11 mouse cellular contexts compared by ENCODE assay signal in the genomic region with DNA sequence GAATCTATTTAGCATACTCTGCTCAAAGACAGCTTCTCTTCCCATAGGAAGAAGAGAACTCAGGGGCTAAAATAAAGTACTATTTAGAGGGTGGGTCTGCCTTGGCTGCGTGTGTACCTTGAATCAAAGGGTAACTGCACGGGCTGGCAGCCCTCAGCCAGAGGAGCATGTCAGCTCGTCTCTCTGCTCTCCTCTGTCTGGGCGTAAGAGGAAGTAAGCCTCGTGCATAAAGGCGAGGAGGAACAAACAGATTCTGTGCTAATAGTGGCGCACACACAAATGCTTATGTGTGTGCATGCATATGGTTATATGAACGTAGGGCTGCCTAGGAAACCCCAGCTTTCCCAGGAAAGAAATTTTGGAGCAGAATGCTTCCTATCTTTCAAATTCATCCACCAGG. TPM values are rescaled to one million over a fixed set of nuclear protein-coding genes. Genes with fewer than 3 reads are reported as not detected.
DNase-seq lines count a peak whose midpoint lies in the region; ATAC-seq and TF ChIP-seq lines count a peak whose summit lies in the region.
"Had no signal": no experiment of that assay in that cellular context is flagged by ENCODE, and none has a peak within 500 bp of the region (broad histone marks: within the 10 kb centered on the region; RNA-seq: fewer than 3 reads in every experiment).

No protein-coding gene starts in this region.

- H3K4me3 ChIP-seq in hindbrain, embryonic 15.5 days, result no peak overlapping the region
- H3K4me3 ChIP-seq in hindbrain, embryonic 13.5 days, result no peak overlapping the region
- H3K4me3 ChIP-seq in cortical plate, adult 2 months (ENCODE audit: insufficient read depth, low read length), result no peak overlapping the region
- H3K4me3 ChIP-seq: limb, embryonic 13.5 days had no signal

- no peak overlapping the region for H3K4me2 ChIP-seq in hindbrain, embryonic 15.5 days
- no peak overlapping the region for H3K4me2 ChIP-seq in hindbrain, embryonic 13.5 days
- H3K4me2 ChIP-seq: limb, embryonic 13.5 days had no signal

- no peak for ATAC-seq in hindbrain, embryonic 15.5 days (ENCODE audit: low FRiP score, low read depth)
- ATAC-seq in hindbrain, embryonic 13.5 days (ENCODE audit: low FRiP score), result no peak
- ATAC-seq: activated CD4-positive, CD25-positive, alpha-beta regulatory T cell, adult 4 months had no signal

- H3K4me1 ChIP-seq in hindbrain, embryonic 15.5 days (replicated peaks), result peaks cover 8% of the 10 kb centered on the region
- H3K4me1 ChIP-seq in hindbrain, embryonic 13.5 days (replicated peaks), result peaks cover 7% of the 10 kb centered on the region
- peaks cover 26% of the 10 kb centered on the region for H3K4me1 ChIP-seq in cortical plate, adult 2 months (ENCODE audit: control insufficient read depth, insufficient read depth, low read length)
- H3K4me1 ChIP-seq: limb, embryonic 13.5 days had no signal

- peak; percentile 23 for DNase-seq in cerebellum, adult 11-12 months
- DNase-seq in cerebellum, postnatal 14 days, result no peak
- peak; percentile 27 for DNase-seq in 416B (ENCODE audit: low read depth)
- no peak for DNase-seq in layer of hippocampus, postnatal 14 days (ENCODE audit: low spot score in 2 of 2)
- no peak for DNase-seq in kidney, adult 11 months
- DNase-seq: lung, adult 2 months had no signal

- WGBS in hindbrain, embryonic 15.5 days, result 57% methylated on average over 8 of the region's 8 CpGs
- 65% methylated on average over 8 of the region's 8 CpGs for WGBS in hindbrain, embryonic 13.5 days

- no peak for TF ChIP-seq POLR2A in cortical plate, adult 2 months (IDR thresholded peaks at IDR 0.05; ENCODE audit: extremely low read depth, insufficient read depth, low read length)

- TF ChIP-seq CTCF in cortical plate, adult 2 months (IDR thresholded peaks at IDR 0.05; ENCODE audit: extremely low read depth, insufficient read depth, low read length), result no peak

- H3K27ac ChIP-seq in hindbrain, embryonic 15.5 days (replicated peaks), result 0 out of 2 replicates have a peak overlapping the region, but pooled peaks have one; percentile 6
- no peak overlapping the region for H3K27ac ChIP-seq in hindbrain, embryonic 13.5 days
- H3K27ac ChIP-seq in cortical plate, adult 2 months (ENCODE audit: insufficient read depth, low read length), result peak overlapping the region; percentile 62
- H3K27ac ChIP-seq: limb, embryonic 13.5 days had no signal

- no peaks in the 10 kb centered on the region for H3K9me3 ChIP-seq in hindbrain, embryonic 15.5 days
- no peaks in the 10 kb centered on the region for H3K9me3 ChIP-seq in hindbrain, embryonic 13.5 days
- H3K9me3 ChIP-seq: limb, embryonic 13.5 days had no signal

- H3K9ac ChIP-seq in hindbrain, embryonic 15.5 days, result no peak overlapping the region
- no peak overlapping the region for H3K9ac ChIP-seq in hindbrain, embryonic 13.5 days
- H3K9ac ChIP-seq: limb, embryonic 13.5 days had no signal

- no peaks in the 10 kb centered on the region for H3K27me3 ChIP-seq in hindbrain, embryonic 15.5 days
- H3K27me3 ChIP-seq in hindbrain, embryonic 13.5 days, result no peaks in the 10 kb centered on the region
- H3K27me3 ChIP-seq: limb, embryonic 13.5 days had no signal

- no peaks in the 10 kb centered on the region for H3K36me3 ChIP-seq in hindbrain, embryonic 15.5 days
- H3K36me3 ChIP-seq in hindbrain, embryonic 13.5 days, result no peaks in the 10 kb centered on the region
- H3K36me3 ChIP-seq: limb, embryonic 13.5 days had no signal

RNA-seq across cellular contexts. Expression of a gene that starts 28.8 kb away (rescaled TPM):
- polyA plus RNA-seq in hindbrain, embryonic 15.5 days (2015; fragmentation: Nextera tagmentation; extraction: Ambion mirVana), result 2.7 and 3.0 TPM in 2 replicates
- 2.8 and 3.7 TPM in 2 replicates for polyA plus RNA-seq in hindbrain, embryonic 13.5 days (2015; fragmentation: Nextera tagmentation; extraction: Ambion mirVana)
- 4.4 and 5.1 TPM in 2 replicates for polyA plus RNA-seq in cortical plate, adult 2 months (2012; rRNA removed)
- total RNA-seq in layer of hippocampus, postnatal 14 days (2021), result 1 to 10 TPM; 2.0 to 3.1 TPM

RNA-seq across cellular contexts. Expression of a gene that starts 29.1 kb away (rescaled TPM):
- polyA plus RNA-seq in hindbrain, embryonic 15.5 days (2015; fragmentation: Nextera tagmentation; extraction: Ambion mirVana), result 22.5 and 28.5 TPM in 2 replicates
- polyA plus RNA-seq in hindbrain, embryonic 13.5 days (2015; fragmentation: Nextera tagmentation; extraction: Ambion mirVana), result 18.7 and 23.4 TPM in 2 replicates
- 188 TPM in 2 replicates for polyA plus RNA-seq in cortical plate, adult 2 months (2012; rRNA removed)
- total RNA-seq in layer of hippocampus, postnatal 14 days (2021), result 10 to 100 TPM; 81.4 to 94.1 TPM

RNA-seq across cellular contexts. Expression of a gene that starts 35.0 kb away (rescaled TPM):
- 10.9 and 13.7 TPM in 2 replicates for polyA plus RNA-seq in hindbrain, embryonic 15.5 days (2015; fragmentation: Nextera tagmentation; extraction: Ambion mirVana)
- 8.4 and 9.6 TPM in 2 replicates for polyA plus RNA-seq in hindbrain, embryonic 13.5 days (2015; fragmentation: Nextera tagmentation; extraction: Ambion mirVana)
- 4.6 and 5.7 TPM in 2 replicates for polyA plus RNA-seq in cortical plate, adult 2 months (2012; rRNA removed)
- total RNA-seq in layer of hippocampus, postnatal 14 days (2021), result 1 to 10 TPM; 3.3 to 3.4 TPM

Comparison
In these comparisons a context has a peak if more than half of its experiments do, and no peak if none do; other contexts are left out.
1. DNase-seq: peak in cerebellum, adult 11-12 months (single experiment) and 416B (single experiment); none in cerebellum, postnatal 14 days (0 of 2), layer of hippocampus, postnatal 14 days (0 of 2) and kidney, adult 11 months (single experiment).